Mouse (Mus musculus) adrenal gland, postnatal 14 days (tissue): ENCODE data around the gene Ttc32. TPM values are rescaled to one million over a fixed set of nuclear protein-coding genes. Genes with fewer than 3 reads are reported as not detected.

Experiments used
- DNase-seq: peaks from one replicate; pipeline ENCODE4 v3.0.0; 2021; ENCODE audit warnings: mixed read lengths
- total RNA-seq: library from RNA; stranded (reverse); gene quantifications from 2 replicates; pipeline ENCODE4 v1.2.3, GENCODE M21; 2021

Gene Ttc32
- total RNA-seq, 1 experiment from 2014 or later: 14.5 TPM

GRCm38 (mm10) chr12:9044666-9045065, 14.9 kb downstream of the Ttc32 start:
- DNase-seq: no peak

DNA sequence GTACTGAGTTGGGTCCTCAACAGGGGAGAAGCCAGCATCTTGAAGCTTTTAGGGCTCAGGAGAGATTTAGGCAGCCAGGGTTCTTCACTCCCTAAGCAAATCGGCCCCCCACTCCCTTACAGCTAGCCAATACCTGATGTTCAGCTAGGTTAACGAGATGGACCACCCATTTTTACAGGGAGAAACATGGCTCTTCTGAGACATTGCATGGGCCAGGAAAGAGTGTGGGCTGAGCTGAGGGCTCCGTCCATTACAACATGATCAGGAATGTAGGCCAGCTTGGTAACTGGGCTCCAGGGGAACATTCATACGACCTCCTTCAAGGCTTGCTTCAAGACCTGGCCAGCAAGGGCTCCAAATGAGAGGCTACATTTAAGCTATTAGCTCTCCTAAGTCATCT, 16.9 kb downstream of the Ttc32 start:
- DNase-seq: no peak

- DNase-seq: no peak
These were observed 18.3 kb downstream of the Ttc32 start for GRCm38 (mm10) chr12:9048090-9048489.

DNA sequence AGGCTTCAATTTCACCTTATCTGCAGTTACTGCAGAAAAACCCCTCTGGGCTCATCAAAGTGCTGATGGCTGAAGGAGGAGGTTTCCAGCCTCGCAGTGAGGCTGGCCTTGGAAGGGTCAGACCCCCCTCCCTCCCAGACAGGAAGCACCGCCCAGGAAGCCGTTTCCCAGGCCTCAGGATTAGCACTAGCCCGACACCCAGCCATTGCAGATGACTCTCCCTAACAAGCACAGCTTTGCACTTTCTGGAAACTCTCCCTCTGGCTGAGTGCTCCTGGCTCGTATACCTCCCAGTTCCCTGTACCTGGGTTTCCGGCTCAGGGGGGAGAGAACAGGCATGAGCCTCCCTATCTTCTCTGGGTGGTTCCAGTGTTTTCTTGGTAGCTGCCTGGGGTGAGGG, 21.0 kb downstream of the Ttc32 start:
- DNase-seq: no peak

DNA sequence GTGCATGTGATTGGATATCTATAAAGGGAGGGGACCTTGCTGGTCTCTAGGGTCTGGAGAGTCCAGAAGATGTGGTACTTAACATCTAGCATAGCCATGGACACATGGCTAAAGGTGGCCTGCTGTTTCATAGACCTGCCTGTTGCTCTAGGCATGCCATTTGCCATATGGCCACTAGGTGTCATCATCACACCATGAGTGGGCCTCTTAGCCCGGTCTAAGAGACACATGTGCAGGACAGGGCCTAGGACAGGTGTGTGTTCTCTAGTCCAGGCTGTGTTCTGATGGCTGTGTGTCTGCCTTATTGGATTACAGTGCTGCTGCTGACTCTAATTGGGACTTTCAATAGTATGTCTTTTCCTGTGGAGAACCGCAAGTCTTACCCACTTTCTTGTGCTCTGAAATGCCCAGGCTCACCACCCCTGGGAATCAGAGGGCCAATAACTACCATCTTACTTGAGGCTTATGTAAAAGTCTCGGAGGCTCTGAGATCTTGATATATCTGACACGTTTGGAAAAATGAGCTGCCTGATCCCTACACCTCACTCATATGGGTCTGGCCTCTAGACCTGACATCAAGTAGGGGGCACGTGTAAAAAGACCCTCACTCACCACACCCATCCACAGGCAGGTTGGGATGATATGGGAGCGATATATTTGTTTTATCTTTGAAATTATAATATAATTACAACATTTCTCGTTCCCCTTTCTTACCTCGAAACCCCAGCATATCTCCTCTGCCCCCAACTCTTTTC, 22.5 kb downstream of the Ttc32 start:
- DNase-seq: peak; percentile 87

DNA sequence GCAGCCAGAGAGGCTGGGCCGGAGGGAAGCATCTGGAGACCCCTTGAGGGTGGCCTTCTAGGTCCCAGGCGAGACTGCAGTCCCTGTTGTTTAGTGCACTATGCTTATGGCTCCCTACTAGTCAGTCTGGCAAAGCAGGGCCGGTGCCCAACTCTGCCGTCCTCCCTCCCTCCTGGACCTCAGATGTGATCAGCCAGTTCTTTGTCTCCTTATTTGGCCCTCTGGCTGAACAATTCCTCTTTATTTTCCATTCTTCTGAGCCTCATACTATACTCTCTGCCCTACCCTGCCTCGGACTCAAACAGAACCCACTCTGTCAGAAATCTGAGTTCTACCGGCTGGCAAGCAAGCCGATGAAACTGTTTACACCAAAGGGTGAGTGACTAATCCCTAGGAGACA, 23.5 kb downstream of the Ttc32 start:
- no peak for DNase-seq

DNA sequence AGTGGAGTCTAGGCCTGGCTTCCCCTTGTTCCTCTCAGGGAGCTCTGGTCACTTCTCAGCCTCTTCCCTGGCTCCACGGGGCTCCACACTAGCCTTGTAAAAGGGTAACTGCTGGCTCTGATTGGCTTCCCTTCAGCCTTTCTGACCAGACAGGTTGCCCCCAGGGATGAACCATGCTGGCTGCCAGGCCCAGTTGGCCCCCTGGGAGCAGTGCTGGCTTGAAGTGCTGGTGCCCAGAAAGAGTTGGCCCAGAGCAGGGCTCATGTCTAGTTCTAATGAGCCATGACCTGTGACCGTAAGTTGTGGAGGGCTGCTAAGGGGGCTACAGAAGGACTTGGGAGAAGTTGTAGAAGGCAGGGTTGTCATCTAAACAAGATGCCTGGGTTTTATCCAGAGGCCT, 24.2 kb downstream of the Ttc32 start:
- peak; percentile 72 for DNase-seq

GRCm38 (mm10) chr12:9055269-9055668, 25.5 kb downstream of the Ttc32 start:
- DNase-seq: no peak

GRCm38 (mm10) chr12:9059502-9059901, 29.7 kb downstream of the Ttc32 start:
- no peak for DNase-seq

DNA sequence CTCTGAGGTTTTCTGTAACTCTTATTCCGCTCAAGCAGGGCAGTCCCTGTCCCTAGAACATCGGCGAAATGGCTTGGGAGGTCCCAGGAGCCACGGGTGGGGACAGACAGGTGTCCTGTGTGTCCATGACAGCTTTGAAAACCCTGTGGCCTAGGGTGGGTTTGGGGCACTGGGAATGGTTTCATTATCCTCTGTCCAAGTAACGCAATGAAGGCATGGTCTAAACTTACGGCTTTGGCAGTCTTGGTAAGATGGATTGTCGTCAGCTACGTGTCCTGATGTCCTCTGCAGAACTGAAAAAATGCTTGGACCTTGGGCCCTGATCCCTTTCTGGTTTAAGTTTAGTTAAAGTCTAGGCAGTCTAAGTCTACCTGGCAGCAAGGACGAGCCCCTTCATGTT, 30.2 kb downstream of the Ttc32 start:
- DNase-seq: no peak

- no peak for DNase-seq
These were observed 33.8 kb downstream of the Ttc32 start for GRCm38 (mm10) chr12:9063611-9064010.

- no peak for DNase-seq
These were observed 41.3 kb downstream of the Ttc32 start for GRCm38 (mm10) chr12:9071058-9071457.

- DNase-seq: no peak
These were observed 41.7 kb downstream of the Ttc32 start for GRCm38 (mm10) chr12:9071493-9071892.

DNA sequence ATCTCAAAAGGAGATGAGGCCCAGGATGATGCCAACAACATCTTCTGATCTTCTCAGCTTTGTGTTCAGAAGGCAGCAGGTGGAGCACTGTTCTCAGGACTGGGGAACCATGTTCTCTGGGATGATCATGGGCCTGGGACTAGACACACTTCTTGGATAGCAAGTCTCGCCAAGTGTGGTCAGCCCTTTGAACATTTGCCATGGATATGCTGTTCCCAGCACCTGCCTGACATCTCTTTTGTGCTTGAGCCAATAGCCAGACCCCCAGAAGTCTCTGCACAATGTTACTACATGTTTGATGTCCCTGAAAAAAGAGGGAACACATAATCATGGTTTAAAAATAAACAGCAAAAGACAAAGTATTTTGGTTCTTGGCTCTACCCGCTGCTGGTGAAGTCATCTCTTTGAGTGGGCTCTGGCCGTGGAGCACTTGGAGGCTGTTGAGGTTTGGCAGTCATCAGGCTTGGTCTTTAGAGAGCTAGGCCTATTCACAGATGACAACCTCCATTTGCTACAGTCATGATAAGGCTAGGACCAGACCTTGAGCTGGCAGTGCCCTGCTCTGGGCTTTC, 47.8 kb downstream of the Ttc32 start:
- no peak for DNase-seq

GRCm38 (mm10) chr12:9090226-9090625, 60.4 kb downstream of the Ttc32 start:
- DNase-seq: no peak

Other genes with a start within 250 kb of the Ttc32 start
- 378 and 379 TPM in 2 replicates for gene Laptm4a, start 108.3 kb upstream of the Ttc32 start, total RNA-seq
- not detected in 2 replicates for gene Matn3, start 82.1 kb upstream of the Ttc32 start, total RNA-seq
- 12.6 and 14.4 TPM in 2 replicates for gene Wdr35, start 56.1 kb upstream of the Ttc32 start, total RNA-seq